Mouse (Mus musculus): Measurements from ENCODE around the gene Rbfox2. TPM values are rescaled to one million over a fixed set of nuclear protein-coding genes. Genes with fewer than 3 reads are reported as not detected.

The Rbfox2 gene
- total and polyA plus RNA-seq, 2 experiments: 17.4 to 21.5 TPM

GRCm38 (mm10) chr15:77220137-77220536 lies 86.7 kb downstream of the Rbfox2 start:
- DNase-seq (ENCODE audit: extremely low read depth, low read depth, low spot score): peak; percentile 90

GRCm38 (mm10) chr15:77219571-77219970 lies 87.2 kb downstream of the Rbfox2 start:
- H3K79me2 ChIP-seq (ENCODE audit: control insufficient read depth, insufficient read depth, low read length): peaks cover 31% of the 10 kb centered on the region
- no peak for TF ChIP-seq POLR2A (IDR thresholded peaks at IDR 0.05; ENCODE audit: extremely low read depth, insufficient read depth, low read length)
- TF ChIP-seq CTCF (IDR thresholded peaks at IDR 0.05; ENCODE audit: low read depth, low read length): no peak
- H3K27me3 ChIP-seq (ENCODE audit: control insufficient read depth, insufficient read depth, low read length): no peaks in the 10 kb centered on the region
- no peak overlapping the region for H3K27ac ChIP-seq (replicated peaks; ENCODE audit: insufficient read depth, low read depth, low read length)
- no peak for DNase-seq (ENCODE audit: extremely low read depth, low read depth, low spot score)
- H3K9ac ChIP-seq (ENCODE audit: low read depth, low read length): no peak overlapping the region
- H3K4me3 ChIP-seq (ENCODE audit: insufficient read depth, low read depth, low read length): no peak overlapping the region
- H3K36me3 ChIP-seq (ENCODE audit: control insufficient read depth, insufficient read depth, low read length): no peaks in the 10 kb centered on the region
- 18% methylated on average over 1 of the region's 1 CpGs for WGBS
- H3K4me1 ChIP-seq (ENCODE audit: control insufficient read depth, insufficient read depth, low read length): peaks cover 5% of the 10 kb centered on the region; the same call in 1 of the 2 replicates

More at GRCm38 (mm10) chr15:77220137-77220536, 86.7 kb downstream of the Rbfox2 start:
- Histone ChIP-seq H3K4me1 (ENCODE audit: control insufficient read depth, insufficient read depth, low read length) (peaks cover 5% of the 10 kb centered on the region; the same call in 1 of the 2 replicates), H3K36me3 (ENCODE audit: control insufficient read depth, insufficient read depth, low read length) (no peaks in the 10 kb centered on the region), H3K9ac (ENCODE audit: low read depth, low read length) (no peak overlapping the region), H3K27me3 (ENCODE audit: control insufficient read depth, insufficient read depth, low read length) (no peaks in the 10 kb centered on the region), H3K4me3 (ENCODE audit: insufficient read depth, low read depth, low read length) (no peak overlapping the region), H3K79me2 (ENCODE audit: control insufficient read depth, insufficient read depth, low read length) (peaks cover 31% of the 10 kb centered on the region), H3K27ac (replicated peaks; ENCODE audit: insufficient read depth, low read depth, low read length) (no peak overlapping the region)
- TF ChIP-seq POLR2A (IDR thresholded peaks at IDR 0.05; ENCODE audit: extremely low read depth, insufficient read depth, low read length) (no peak), CTCF (IDR thresholded peaks at IDR 0.05; ENCODE audit: low read depth, low read length) (peak; percentile 74)

- H3K4me1 ChIP-seq (ENCODE audit: control insufficient read depth, insufficient read depth, low read length): peaks cover 5% of the 10 kb centered on the region; the same call in 1 of the 2 replicates
- H3K9ac ChIP-seq (ENCODE audit: low read depth, low read length): no peak overlapping the region
- no peaks in the 10 kb centered on the region for H3K36me3 ChIP-seq (ENCODE audit: control insufficient read depth, insufficient read depth, low read length)
- H3K27me3 ChIP-seq (ENCODE audit: control insufficient read depth, insufficient read depth, low read length): no peaks in the 10 kb centered on the region
- H3K4me3 ChIP-seq (ENCODE audit: insufficient read depth, low read depth, low read length): no peak overlapping the region
- TF ChIP-seq CTCF (IDR thresholded peaks at IDR 0.05; ENCODE audit: low read depth, low read length) (no peak), POLR2A (IDR thresholded peaks at IDR 0.05; ENCODE audit: extremely low read depth, insufficient read depth, low read length) (no peak)
- H3K27ac ChIP-seq (replicated peaks; ENCODE audit: insufficient read depth, low read depth, low read length): no peak overlapping the region
- no peak for DNase-seq (ENCODE audit: extremely low read depth, low read depth, low spot score)
- 92% methylated on average over 3 of the region's 3 CpGs for WGBS
- peaks cover 29% of the 10 kb centered on the region for H3K79me2 ChIP-seq (ENCODE audit: control insufficient read depth, insufficient read depth, low read length)
Observed at GRCm38 (mm10) chr15:77218007-77218406, 88.8 kb downstream of the Rbfox2 start.

GRCm38 (mm10) chr15:77217523-77217922 lies 89.3 kb downstream of the Rbfox2 start:
- WGBS: 17% methylated on average over 1 of the region's 1 CpGs
- DNase-seq (ENCODE audit: extremely low read depth, low read depth, low spot score): no peak
- peaks cover 5% of the 10 kb centered on the region; the same call in 1 of the 2 replicates for H3K4me1 ChIP-seq (ENCODE audit: control insufficient read depth, insufficient read depth, low read length)
- no peaks in the 10 kb centered on the region for H3K27me3 ChIP-seq (ENCODE audit: control insufficient read depth, insufficient read depth, low read length)
- peaks cover 29% of the 10 kb centered on the region for H3K79me2 ChIP-seq (ENCODE audit: control insufficient read depth, insufficient read depth, low read length)
- no peak overlapping the region for H3K4me3 ChIP-seq (ENCODE audit: insufficient read depth, low read depth, low read length)
- no peak for TF ChIP-seq POLR2A (IDR thresholded peaks at IDR 0.05; ENCODE audit: extremely low read depth, insufficient read depth, low read length)
- TF ChIP-seq CTCF (IDR thresholded peaks at IDR 0.05; ENCODE audit: low read depth, low read length): no peak
- H3K9ac ChIP-seq (ENCODE audit: low read depth, low read length): no peak overlapping the region
- no peaks in the 10 kb centered on the region for H3K36me3 ChIP-seq (ENCODE audit: control insufficient read depth, insufficient read depth, low read length)
- no peak overlapping the region for H3K27ac ChIP-seq (replicated peaks; ENCODE audit: insufficient read depth, low read depth, low read length)

- H3K4me3 ChIP-seq (ENCODE audit: insufficient read depth, low read depth, low read length): no peak overlapping the region
- H3K4me1 ChIP-seq (ENCODE audit: control insufficient read depth, insufficient read depth, low read length): peaks cover 7% of the 10 kb centered on the region
- H3K9ac ChIP-seq (ENCODE audit: low read depth, low read length): no peak overlapping the region
- H3K79me2 ChIP-seq (ENCODE audit: control insufficient read depth, insufficient read depth, low read length): peaks cover 30% of the 10 kb centered on the region
- no peak overlapping the region for H3K27ac ChIP-seq (replicated peaks; ENCODE audit: insufficient read depth, low read depth, low read length)
- H3K36me3 ChIP-seq (ENCODE audit: control insufficient read depth, insufficient read depth, low read length): no peaks in the 10 kb centered on the region
- TF ChIP-seq CTCF (IDR thresholded peaks at IDR 0.05; ENCODE audit: low read depth, low read length) (no peak), POLR2A (IDR thresholded peaks at IDR 0.05; ENCODE audit: extremely low read depth, insufficient read depth, low read length) (no peak)
- H3K27me3 ChIP-seq (ENCODE audit: control insufficient read depth, insufficient read depth, low read length): no peaks in the 10 kb centered on the region
- 83% methylated on average over 6 of the region's 6 CpGs for WGBS
- no peak for DNase-seq (ENCODE audit: extremely low read depth, low read depth, low spot score)
Observed at GRCm38 (mm10) chr15:77216704-77217103, 90.1 kb downstream of the Rbfox2 start.

GRCm38 (mm10) chr15:77215178-77215800 lies 91.5 kb downstream of the Rbfox2 start:
- Histone ChIP-seq H3K4me3 (ENCODE audit: insufficient read depth, low read depth, low read length) (no peak overlapping the region), H3K36me3 (ENCODE audit: control insufficient read depth, insufficient read depth, low read length) (no peaks in the 10 kb centered on the region), H3K27ac (replicated peaks; ENCODE audit: insufficient read depth, low read depth, low read length) (no peak overlapping the region), H3K9ac (ENCODE audit: low read depth, low read length) (no peak overlapping the region), H3K4me1 (ENCODE audit: control insufficient read depth, insufficient read depth, low read length) (peaks cover 10% of the 10 kb centered on the region), H3K27me3 (ENCODE audit: control insufficient read depth, insufficient read depth, low read length) (no peaks in the 10 kb centered on the region), H3K79me2 (ENCODE audit: control insufficient read depth, insufficient read depth, low read length) (peaks cover 38% of the 10 kb centered on the region)
- TF ChIP-seq POLR2A (IDR thresholded peaks at IDR 0.05; ENCODE audit: extremely low read depth, insufficient read depth, low read length) (no peak), CTCF (IDR thresholded peaks at IDR 0.05; ENCODE audit: low read depth, low read length) (no peak)
- DNase-seq (ENCODE audit: extremely low read depth, low read depth, low spot score): no peak
- WGBS: 56% methylated on average over 5 of the region's 5 CpGs

Measured in liver, adult 2 months (tissue).